Mouse (Mus musculus): ENCODE results near the gene Dgcr2. TPM values are rescaled to one million over a fixed set of nuclear protein-coding genes. Genes with fewer than 3 reads are reported as not detected.

Dgcr2 gene
- total and polyA plus RNA-seq, 2 experiments: 31.6 to 82.2 TPM

- 83% methylated on average over 10 of the region's 10 CpGs for WGBS
- Histone ChIP-seq H3K4me1 (ENCODE audit: control insufficient read depth, insufficient read depth, low read length) (no peaks in the 10 kb centered on the region), H3K9ac (ENCODE audit: low read depth, low read length) (no peak overlapping the region), H3K4me3 (ENCODE audit: insufficient read depth, low read depth, low read length) (no peak overlapping the region), H3K79me2 (ENCODE audit: control insufficient read depth, insufficient read depth, low read length) (no peaks in the 10 kb centered on the region), H3K36me3 (ENCODE audit: control insufficient read depth, insufficient read depth, low read length) (no peaks in the 10 kb centered on the region), H3K27ac (replicated peaks; ENCODE audit: insufficient read depth, low read depth, low read length) (no peak overlapping the region), H3K27me3 (ENCODE audit: control insufficient read depth, insufficient read depth, low read length) (no peaks in the 10 kb centered on the region)
- TF ChIP-seq CTCF (IDR thresholded peaks at IDR 0.05; ENCODE audit: low read depth, low read length) (no peak), POLR2A (IDR thresholded peaks at IDR 0.05; ENCODE audit: extremely low read depth, insufficient read depth, low read length) (no peak)
- no peak for DNase-seq (ENCODE audit: extremely low read depth, low read depth, low spot score)
Measured at GRCm38 (mm10) chr16:17936776-17937175, 38.4 kb upstream of the Dgcr2 start.

DNA sequence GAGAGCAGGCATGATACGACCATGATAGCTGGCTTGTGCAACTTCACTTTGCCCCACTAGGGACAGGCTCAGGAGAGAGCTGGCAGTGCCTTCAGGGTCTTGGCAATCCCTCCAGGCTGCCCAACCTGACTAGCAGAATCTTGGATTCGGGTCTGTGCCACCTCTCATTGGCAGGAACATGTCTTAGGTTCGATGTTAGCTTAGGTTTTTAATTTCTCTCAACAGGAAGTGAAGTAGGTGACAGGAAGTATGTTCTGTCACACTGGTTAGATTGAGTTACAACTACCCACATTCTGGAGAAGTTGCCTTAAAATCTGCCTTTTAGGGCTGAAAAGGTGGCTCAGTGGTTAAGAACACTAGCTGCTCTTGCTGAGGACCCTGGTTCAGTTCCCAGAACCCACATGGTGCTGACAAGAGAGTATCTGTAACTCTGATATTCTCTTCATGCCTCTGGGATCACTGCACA lies 36.1 kb upstream of the Dgcr2 start:
- no peak overlapping the region for H3K9ac ChIP-seq (ENCODE audit: low read depth, low read length)
- no peak overlapping the region for H3K27ac ChIP-seq (replicated peaks; ENCODE audit: insufficient read depth, low read depth, low read length)

DNA sequence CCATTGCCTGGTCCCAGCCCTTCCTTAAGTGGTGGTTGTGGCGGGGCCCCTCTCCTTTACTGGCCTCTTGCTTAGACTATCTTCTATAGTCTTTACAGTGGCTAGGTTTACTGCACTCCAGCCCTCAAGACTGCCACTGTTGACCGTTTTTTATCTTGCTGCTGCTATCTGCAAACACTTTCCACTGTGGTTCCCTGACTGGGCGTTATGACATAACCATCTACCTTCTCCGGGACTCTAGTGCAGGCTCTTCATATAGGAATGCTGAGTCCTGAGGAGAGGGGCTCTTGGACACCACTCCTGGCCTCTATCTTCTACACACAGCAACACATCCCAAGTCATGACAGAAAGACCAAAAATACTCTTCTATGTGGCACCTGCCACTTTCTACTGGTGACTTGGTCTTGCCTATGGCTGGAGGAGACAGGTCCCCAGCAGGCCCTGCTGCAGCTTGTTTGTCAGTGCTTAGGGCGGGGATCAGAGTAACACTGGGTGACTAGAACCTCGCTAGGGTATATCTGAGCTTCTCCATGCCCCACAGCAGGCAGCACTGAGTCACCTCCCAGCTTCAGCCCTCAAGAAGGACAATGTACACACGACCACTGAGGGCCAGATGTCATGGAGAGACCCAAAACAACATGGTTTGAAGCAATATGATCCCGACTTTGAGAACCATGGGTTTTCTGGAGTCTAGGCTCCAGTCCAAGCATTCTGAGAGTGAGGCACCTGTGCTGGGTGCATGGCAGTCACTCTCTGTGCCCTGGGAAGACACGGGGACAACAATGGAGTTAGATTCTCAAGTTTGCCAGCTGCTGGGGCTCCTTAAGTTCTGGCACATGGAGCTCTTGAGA lies 35.5 kb upstream of the Dgcr2 start:
- Histone ChIP-seq H3K9ac (ENCODE audit: low read depth, low read length) (no peak overlapping the region), H3K27me3 (ENCODE audit: control insufficient read depth, insufficient read depth, low read length) (no peaks in the 10 kb centered on the region), H3K4me3 (ENCODE audit: insufficient read depth, low read depth, low read length) (no peak overlapping the region), H3K79me2 (ENCODE audit: control insufficient read depth, insufficient read depth, low read length) (no peaks in the 10 kb centered on the region), H3K4me1 (ENCODE audit: control insufficient read depth, insufficient read depth, low read length) (peaks cover 2% of the 10 kb centered on the region; the same call in 1 of the 2 replicates), H3K36me3 (ENCODE audit: control insufficient read depth, insufficient read depth, low read length) (no peaks in the 10 kb centered on the region), H3K27ac (replicated peaks; ENCODE audit: insufficient read depth, low read depth, low read length) (no peak overlapping the region)
- no peak for TF ChIP-seq POLR2A (IDR thresholded peaks at IDR 0.05; ENCODE audit: extremely low read depth, insufficient read depth, low read length)
- TF ChIP-seq CTCF (IDR thresholded peaks at IDR 0.05; ENCODE audit: low read depth, low read length): no peak
- WGBS: 71% methylated on average over 9 of the region's 9 CpGs
- no peak for DNase-seq (ENCODE audit: extremely low read depth, low read depth, low spot score)

More for the DNA sequence above, 36.1 kb upstream of the Dgcr2 start:
- no peak for DNase-seq (ENCODE audit: extremely low read depth, low read depth, low spot score)
- H3K27me3 ChIP-seq (ENCODE audit: control insufficient read depth, insufficient read depth, low read length): no peaks in the 10 kb centered on the region
- TF ChIP-seq CTCF (IDR thresholded peaks at IDR 0.05; ENCODE audit: low read depth, low read length): no peak
- no peak for TF ChIP-seq POLR2A (IDR thresholded peaks at IDR 0.05; ENCODE audit: extremely low read depth, insufficient read depth, low read length)
- no peaks in the 10 kb centered on the region; the same call in 1 of the 2 replicates for H3K4me1 ChIP-seq (ENCODE audit: control insufficient read depth, insufficient read depth, low read length)
- H3K79me2 ChIP-seq (ENCODE audit: control insufficient read depth, insufficient read depth, low read length): no peaks in the 10 kb centered on the region
- WGBS: 45% methylated on average over 3 of the region's 3 CpGs
- H3K4me3 ChIP-seq (ENCODE audit: insufficient read depth, low read depth, low read length): no peak overlapping the region
- H3K36me3 ChIP-seq (ENCODE audit: control insufficient read depth, insufficient read depth, low read length): no peaks in the 10 kb centered on the region

DNA sequence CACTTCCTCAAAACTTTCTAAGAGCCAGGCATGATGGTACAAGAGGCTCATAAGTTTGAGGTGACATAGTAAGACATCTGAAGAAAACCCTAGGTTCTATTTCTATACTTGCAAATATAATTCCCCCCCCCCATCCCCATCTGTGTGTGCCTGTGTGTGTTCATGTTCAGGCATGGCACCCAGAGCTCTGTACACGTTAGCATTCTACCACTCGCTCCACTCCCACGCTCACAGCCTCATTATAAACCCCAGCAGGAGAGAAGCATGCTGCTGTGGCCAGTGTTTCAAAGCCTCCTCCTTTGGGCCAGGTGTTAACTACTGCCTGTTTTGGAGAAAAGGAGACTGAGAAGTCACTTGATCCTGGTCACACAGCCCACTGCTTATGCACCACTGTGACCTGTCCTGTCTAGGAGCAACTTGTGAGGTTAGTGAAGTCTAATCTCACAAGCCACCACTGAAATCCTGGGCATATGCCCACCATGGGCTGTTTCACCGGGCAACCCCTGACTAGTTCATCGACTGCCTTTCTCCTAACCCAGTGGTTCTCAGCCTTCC lies 33.6 kb upstream of the Dgcr2 start:
- H3K4me3 ChIP-seq (ENCODE audit: insufficient read depth, low read depth, low read length): no peak overlapping the region
- H3K36me3 ChIP-seq (ENCODE audit: control insufficient read depth, insufficient read depth, low read length): no peaks in the 10 kb centered on the region
- no peak overlapping the region for H3K9ac ChIP-seq (ENCODE audit: low read depth, low read length)
- 83% methylated on average over 5 of the region's 5 CpGs for WGBS
- no peak for TF ChIP-seq POLR2A (IDR thresholded peaks at IDR 0.05; ENCODE audit: extremely low read depth, insufficient read depth, low read length)
- TF ChIP-seq CTCF (IDR thresholded peaks at IDR 0.05; ENCODE audit: low read depth, low read length): no peak
- H3K27me3 ChIP-seq (ENCODE audit: control insufficient read depth, insufficient read depth, low read length): no peaks in the 10 kb centered on the region
- no peak overlapping the region for H3K27ac ChIP-seq (replicated peaks; ENCODE audit: insufficient read depth, low read depth, low read length)
- peaks cover 4% of the 10 kb centered on the region; the same call in 1 of the 2 replicates for H3K4me1 ChIP-seq (ENCODE audit: control insufficient read depth, insufficient read depth, low read length)
- peaks cover 5% of the 10 kb centered on the region; the same call in 1 of the 2 replicates for H3K79me2 ChIP-seq (ENCODE audit: control insufficient read depth, insufficient read depth, low read length)
- no peak for DNase-seq (ENCODE audit: extremely low read depth, low read depth, low spot score)

DNA sequence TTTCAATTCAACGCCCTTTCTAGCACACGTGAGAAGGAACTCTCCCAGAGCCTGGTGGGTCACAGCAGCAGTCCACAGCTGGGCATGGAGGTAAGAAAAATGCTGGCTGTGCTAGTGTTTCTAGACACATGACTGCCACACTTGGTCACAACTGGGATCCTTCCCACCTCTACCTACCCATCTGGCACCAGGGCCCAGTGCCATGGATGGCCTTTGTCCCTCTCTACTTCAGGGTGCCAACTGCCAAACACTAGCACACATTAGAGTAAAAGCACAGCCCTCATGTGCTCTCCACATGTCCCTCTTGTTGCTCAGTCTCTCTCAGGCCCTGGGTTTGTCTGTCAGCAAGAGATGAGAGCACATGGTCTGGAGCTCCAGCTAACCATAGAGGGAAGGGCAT lies 31.3 kb upstream of the Dgcr2 start:
- no peak overlapping the region for H3K4me3 ChIP-seq (ENCODE audit: insufficient read depth, low read depth, low read length)
- peaks cover 5% of the 10 kb centered on the region; the same call in 1 of the 2 replicates for H3K79me2 ChIP-seq (ENCODE audit: control insufficient read depth, insufficient read depth, low read length)
- H3K27ac ChIP-seq (replicated peaks; ENCODE audit: insufficient read depth, low read depth, low read length): no peak overlapping the region
- WGBS: 76% methylated on average over 2 of the region's 2 CpGs
- peak; percentile 74 for DNase-seq (ENCODE audit: extremely low read depth, low read depth, low spot score)
- TF ChIP-seq CTCF (IDR thresholded peaks at IDR 0.05; ENCODE audit: low read depth, low read length) (no peak), POLR2A (IDR thresholded peaks at IDR 0.05; ENCODE audit: extremely low read depth, insufficient read depth, low read length) (no peak)
- peaks cover 2% of the 10 kb centered on the region; the same call in 1 of the 2 replicates for H3K36me3 ChIP-seq (ENCODE audit: control insufficient read depth, insufficient read depth, low read length)
- peaks cover 13% of the 10 kb centered on the region for H3K4me1 ChIP-seq (ENCODE audit: control insufficient read depth, insufficient read depth, low read length)
- H3K9ac ChIP-seq (ENCODE audit: low read depth, low read length): no peak overlapping the region
- no peaks in the 10 kb centered on the region for H3K27me3 ChIP-seq (ENCODE audit: control insufficient read depth, insufficient read depth, low read length)
